ENCODE assay signal across 20 mouse cellular contexts in genomic region chr6:81621028-81621427, GRCm38 (mm10).
"Had no signal": no experiment of that assay in that cellular context is flagged by ENCODE, and none has a peak within 500 bp of the region (broad histone marks: within the 10 kb centered on the region; RNA-seq: fewer than 3 reads in every experiment).

No protein-coding gene starts in this region.

- H3K4me1 ChIP-seq: lung, embryonic 15.5 days; megakaryocyte, embryonic 14.5 days; midbrain, embryonic 13.5 days; neural tube, embryonic 13.5 days; neural tube, embryonic 15.5 days; stomach, embryonic 15.5 days had no signal

- H3K4me3 ChIP-seq: lung, embryonic 15.5 days; megakaryocyte, embryonic 14.5 days; midbrain, embryonic 13.5 days; myocyte; neural tube, embryonic 13.5 days; neural tube, embryonic 15.5 days; stomach, embryonic 15.5 days had no signal

- H3K4me2 ChIP-seq: lung, embryonic 15.5 days; midbrain, embryonic 11.5 days; midbrain, embryonic 13.5 days; neural tube, embryonic 13.5 days; neural tube, embryonic 15.5 days; stomach, embryonic 15.5 days had no signal

- H3K9me3 ChIP-seq: lung, embryonic 15.5 days; midbrain, embryonic 13.5 days; neural tube, embryonic 13.5 days; neural tube, embryonic 15.5 days; stomach, embryonic 15.5 days had no signal

- H3K9ac ChIP-seq: liver, postnatal 0 days; lung, embryonic 15.5 days; midbrain, embryonic 13.5 days; neural tube, embryonic 13.5 days; neural tube, embryonic 15.5 days; stomach, embryonic 15.5 days had no signal

- H3K27me3 ChIP-seq: lung, embryonic 15.5 days; megakaryocyte, embryonic 14.5 days; midbrain, embryonic 13.5 days; neural tube, embryonic 13.5 days; neural tube, embryonic 15.5 days; stomach, embryonic 15.5 days had no signal

- DNase-seq: liver, postnatal 0 days; lung, adult 2 months; lung, postnatal 14 days; lung, postnatal 36 days; right cerebral cortex, postnatal 14 days; thymus, adult 2 months; thymus, postnatal 25 days; thymus, postnatal 4 days had no signal

- H3K36me3 ChIP-seq: lung, embryonic 15.5 days; midbrain, embryonic 13.5 days; neural tube, embryonic 13.5 days; neural tube, embryonic 15.5 days; stomach, embryonic 15.5 days had no signal

- H3K27ac ChIP-seq: lung, embryonic 15.5 days; macrophage; midbrain, embryonic 13.5 days; neural tube, embryonic 13.5 days; neural tube, embryonic 15.5 days; stomach, embryonic 15.5 days; stomach, postnatal 0 days had no signal

- ATAC-seq: liver, postnatal 0 days; lung, postnatal 0 days; midbrain, embryonic 13.5 days; midbrain, embryonic 16.5 days had no signal
